Mouse (Mus musculus) forebrain, embryonic 10.5 days (tissue): ENCODE data around the gene D330020A13Rik. TPM values are rescaled to one million over a fixed set of nuclear protein-coding genes. Genes with fewer than 3 reads are reported as not detected.

ENCODE experiments used
- DNase-seq: peaks from one replicate; pipeline ENCODE4 v3.0.0-alpha.2; 2017; ENCODE audit warnings: low spot score; ENCODE audit errors: extremely low spot score
- H3K27ac ChIP-seq: fragments of 300-500 bp; sonication (generic); 2 replicates; pipeline ENCODE4 v1.5.1; 2016; ENCODE audit warnings: mild to moderate bottlenecking
- H3K27me3 ChIP-seq: fragments of 300-500 bp; sonication (generic); 2 replicates; pipeline ENCODE4 v1.6.1; 2016; ENCODE audit warnings: mild to moderate bottlenecking; ENCODE audit not compliant: poor library complexity, severe bottlenecking
- H3K36me3 ChIP-seq: fragments of 300-500 bp; sonication (generic); replicated peaks from 2 replicates; pipeline ENCODE4 v1.6.1; 2016; ENCODE audit warnings: mild to moderate bottlenecking, moderate library complexity
- H3K4me1 ChIP-seq: fragments of 300-500 bp; sonication (generic); 2 replicates; pipeline ENCODE4 v1.6.1; 2016
- H3K4me3 ChIP-seq: fragments of 300-500 bp; sonication (generic); 2 replicates; pipeline ENCODE4 v1.5.1; 2016; ENCODE audit warnings: mild to moderate bottlenecking, moderate library complexity
- H3K9me3 ChIP-seq: fragments of 300-500 bp; sonication (generic); 2 replicates; pipeline ENCODE4 v1.6.1; 2016; ENCODE audit warnings: mild to moderate bottlenecking, moderate library complexity
- WGBS: fragments of 180-500 bp; shearing (Covaris S2); methylation state at CpG from one replicate; pipeline ENCODE4 v1.1.7; 2016; 5-methylcytosine and 5-hydroxymethylcytosine counted together
- polyA plus RNA-seq: library from polyadenylated mRNA; unstranded; fragments of >200 nt; fragmentation: Nextera tagmentation; extraction: Ambion mirVana; gene quantifications from 2 replicates; pipeline ENCODE4 v1.2.1, GENCODE M21; 2016

D330020A13Rik gene
- polyA plus RNA-seq, 1 experiment from 2014 or later, result not detected

GRCm38 (mm10) chr6:120309338-120309737 lies 15.2 kb downstream of the D330020A13Rik start:
- Histone ChIP-seq H3K36me3 (no peaks in the 10 kb centered on the region), H3K27ac (no peak overlapping the region), H3K4me1 (no peaks in the 10 kb centered on the region), H3K4me3 (no peak overlapping the region), H3K9me3 (no peaks in the 10 kb centered on the region), H3K27me3 (no peaks in the 10 kb centered on the region)
- DNase-seq, result no peak
- 89% methylated on average over 9 of the region's 9 CpGs for WGBS

GRCm38 (mm10) chr6:120309787-120310186 lies 15.6 kb downstream of the D330020A13Rik start:
- no peaks in the 10 kb centered on the region for H3K27me3 ChIP-seq
- no peak overlapping the region for H3K4me3 ChIP-seq
- 85% methylated on average over 3 of the region's 3 CpGs for WGBS
- no peaks in the 10 kb centered on the region for H3K4me1 ChIP-seq
- H3K9me3 ChIP-seq, result no peaks in the 10 kb centered on the region
- H3K27ac ChIP-seq, result no peak overlapping the region
- DNase-seq, result no peak
- no peaks in the 10 kb centered on the region for H3K36me3 ChIP-seq

- H3K36me3 ChIP-seq, result no peaks in the 10 kb centered on the region
- no peaks in the 10 kb centered on the region for H3K4me1 ChIP-seq
- 86% methylated on average over 5 of the region's 5 CpGs for WGBS
- no peak overlapping the region for H3K27ac ChIP-seq
- no peak overlapping the region for H3K4me3 ChIP-seq
- H3K9me3 ChIP-seq, result no peaks in the 10 kb centered on the region
- DNase-seq, result no peak
- no peaks in the 10 kb centered on the region for H3K27me3 ChIP-seq
Measured at GRCm38 (mm10) chr6:120312443-120312842, 18.3 kb downstream of the D330020A13Rik start.

GRCm38 (mm10) chr6:120318303-120318940 lies 24.3 kb downstream of the D330020A13Rik start:
- Histone ChIP-seq H3K4me1 (no peaks in the 10 kb centered on the region), H3K4me3 (no peak overlapping the region), H3K9me3 (no peaks in the 10 kb centered on the region), H3K27me3 (no peaks in the 10 kb centered on the region), H3K36me3 (peaks cover 2% of the 10 kb centered on the region; the same call in 1 of the 2 replicates), H3K27ac (no peak overlapping the region)
- no peak for DNase-seq
- WGBS, result 88% methylated on average over 11 of the region's 11 CpGs

- no peaks in the 10 kb centered on the region for H3K9me3 ChIP-seq
- DNase-seq, result no peak
- peaks cover 9% of the 10 kb centered on the region for H3K36me3 ChIP-seq
- no peaks in the 10 kb centered on the region for H3K27me3 ChIP-seq
- no peak overlapping the region for H3K4me3 ChIP-seq
- 92% methylated on average over 9 of the region's 9 CpGs for WGBS
- no peak overlapping the region for H3K27ac ChIP-seq
- H3K4me1 ChIP-seq, result no peaks in the 10 kb centered on the region
Measured at GRCm38 (mm10) chr6:120319129-120319528, 25.0 kb downstream of the D330020A13Rik start.

GRCm38 (mm10) chr6:120320369-120320768 lies 26.2 kb downstream of the D330020A13Rik start:
- H3K27ac ChIP-seq, result no peak overlapping the region
- no peaks in the 10 kb centered on the region for H3K9me3 ChIP-seq
- no peaks in the 10 kb centered on the region for H3K4me1 ChIP-seq
- no peak overlapping the region for H3K4me3 ChIP-seq
- peaks cover 18% of the 10 kb centered on the region for H3K36me3 ChIP-seq
- H3K27me3 ChIP-seq, result no peaks in the 10 kb centered on the region
- no peak for DNase-seq
- whole genome bisulfite sequencing, result 79% methylated on average over 2 of the region's 2 CpGs

GRCm38 (mm10) chr6:120324295-120324927 lies 30.2 kb downstream of the D330020A13Rik start:
- no peak overlapping the region for H3K27ac ChIP-seq
- no peaks in the 10 kb centered on the region for H3K9me3 ChIP-seq
- H3K27me3 ChIP-seq, result no peaks in the 10 kb centered on the region
- no peak overlapping the region for H3K4me3 ChIP-seq
- H3K36me3 ChIP-seq, result peaks cover 38% of the 10 kb centered on the region
- DNase-seq, result peak; percentile 43
- no peaks in the 10 kb centered on the region for H3K4me1 ChIP-seq
- WGBS, result 32% methylated on average over 6 of the region's 6 CpGs

GRCm38 (mm10) chr6:120332351-120332750 lies 38.2 kb downstream of the D330020A13Rik start:
- H3K4me3 ChIP-seq, result no peak overlapping the region
- WGBS, result 83% methylated on average over 2 of the region's 2 CpGs
- no peak overlapping the region for H3K27ac ChIP-seq
- H3K9me3 ChIP-seq, result no peaks in the 10 kb centered on the region
- no peaks in the 10 kb centered on the region for H3K4me1 ChIP-seq
- peaks cover 92% of the 10 kb centered on the region for H3K36me3 ChIP-seq
- no peaks in the 10 kb centered on the region for H3K27me3 ChIP-seq
- no peak for DNase-seq

- Histone ChIP-seq H3K9me3 (no peaks in the 10 kb centered on the region), H3K27me3 (no peaks in the 10 kb centered on the region), H3K4me3 (no peak overlapping the region), H3K36me3 (peaks cover 97% of the 10 kb centered on the region), H3K4me1 (no peaks in the 10 kb centered on the region), H3K27ac (no peak overlapping the region)
- 68% methylated on average over 1 of the region's 1 CpGs for WGBS
- no peak for DNase-seq
Measured at GRCm38 (mm10) chr6:120343992-120344391, 49.8 kb downstream of the D330020A13Rik start.

Other genes starting within 250 kb of the D330020A13Rik start
- gene Ninj2, start 201.0 kb upstream of the D330020A13Rik start, polyA plus RNA-seq, result not detected in 2 replicates
- 0.25 and 0.36 TPM in 2 replicates for gene B4galnt3, start 195 bp downstream of the D330020A13Rik start, polyA plus RNA-seq
- gene Kdm5a, start 69.8 kb downstream of the D330020A13Rik start, polyA plus RNA-seq, result 48.9 and 51.6 TPM in 2 replicates
- gene Ccdc77, start 70.0 kb downstream of the D330020A13Rik start, polyA plus RNA-seq, result 28.6 and 29.4 TPM in 2 replicates
- 4.1 and 4.4 TPM in 2 replicates for gene Il17ra, start 168.9 kb downstream of the D330020A13Rik start, polyA plus RNA-seq
- gene Tmem121b, start 199.4 kb downstream of the D330020A13Rik start, polyA plus RNA-seq, result 0.27 and 0.47 TPM in 2 replicates
- 20.2 and 23.6 TPM in 2 replicates for gene Hdhd5, start 237.0 kb downstream of the D330020A13Rik start, polyA plus RNA-seq